Mouse (Mus musculus) layer of hippocampus, adult 2 months (tissue): ENCODE measurements around the gene Ptdss2. TPM values are rescaled to one million over a fixed set of nuclear protein-coding genes. Genes with fewer than 3 reads are reported as not detected.

Source experiments
- DNase-seq, 2 experiments: peaks; one replicate each; pipeline ENCODE4 v3.0.0; 2022; ENCODE audit warnings: low spot score in 2 of 2
- H3K27ac ChIP-seq: fragments of 200-600 bp; 2 replicates; pipeline ENCODE4 v1.8.1; 2022
- H3K4me3 ChIP-seq: fragments of 200-600 bp; 2 replicates; pipeline ENCODE4 v1.8.1; 2022; ENCODE audit warnings: mild to moderate bottlenecking
- CTCF ChIP-seq: fragments of 200-600 bp; conservative IDR thresholded peaks from 2 replicates; pipeline ENCODE4 v1.8.1; 2022; ENCODE audit warnings: antibody characterized with exemption, mild to moderate bottlenecking, moderate library complexity
- total RNA-seq, 2 experiments: library from RNA; stranded (reverse); gene quantifications; 2 replicates each; pipeline ENCODE4 v1.2.3; 2021

Gene Ptdss2
- total RNA-seq, 2 experiments from 2014 or later = 50.8 to 64.4 TPM

- H3K4me3 ChIP-seq = peak overlapping the region; percentile 99
- peak overlapping the region; percentile 91; the same call in 1 of the 2 replicates for H3K27ac ChIP-seq
- no peak for DNase-seq
- no peak for TF ChIP-seq CTCF
Observed at GRCm38 (mm10) chr7:141131904-141132755, 9.9 kb downstream of the Ptdss2 start.

GRCm38 (mm10) chr7:141141326-141141725, 19.1 kb downstream of the Ptdss2 start:
- no peak for DNase-seq
- H3K4me3 ChIP-seq = no peak overlapping the region
- no peak for TF ChIP-seq CTCF
- H3K27ac ChIP-seq = no peak overlapping the region

DNA sequence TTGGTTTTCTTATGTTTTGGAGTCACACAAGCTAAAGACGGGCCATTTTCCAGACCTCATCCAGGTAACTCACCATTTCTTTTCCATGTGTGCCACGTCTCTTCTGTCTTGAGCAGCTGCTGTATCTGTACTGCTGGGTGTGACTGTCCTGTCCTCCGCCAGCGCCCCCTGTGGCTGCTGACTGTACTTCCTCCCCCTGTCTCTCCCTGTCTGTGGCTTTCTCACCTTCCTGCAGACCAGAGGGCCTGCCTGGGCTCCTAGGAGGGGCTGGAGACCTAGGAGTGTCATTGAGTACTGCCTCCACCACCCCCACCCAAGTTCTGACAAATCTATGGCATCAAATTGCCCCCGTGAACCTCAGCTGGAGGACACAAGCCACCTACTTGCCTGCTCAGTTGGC, 20.9 kb downstream of the Ptdss2 start:
- no peak overlapping the region for H3K4me3 ChIP-seq
- H3K27ac ChIP-seq = peak overlapping the region; percentile 9; the same call in 1 of the 2 replicates
- no peak for DNase-seq
- TF ChIP-seq CTCF = peak; percentile 74

- H3K27ac ChIP-seq = no peak overlapping the region
- no peak for TF ChIP-seq CTCF
- no peak overlapping the region for H3K4me3 ChIP-seq
- DNase-seq = no peak
Observed at GRCm38 (mm10) chr7:141143861-141144260, 21.7 kb downstream of the Ptdss2 start.

DNA sequence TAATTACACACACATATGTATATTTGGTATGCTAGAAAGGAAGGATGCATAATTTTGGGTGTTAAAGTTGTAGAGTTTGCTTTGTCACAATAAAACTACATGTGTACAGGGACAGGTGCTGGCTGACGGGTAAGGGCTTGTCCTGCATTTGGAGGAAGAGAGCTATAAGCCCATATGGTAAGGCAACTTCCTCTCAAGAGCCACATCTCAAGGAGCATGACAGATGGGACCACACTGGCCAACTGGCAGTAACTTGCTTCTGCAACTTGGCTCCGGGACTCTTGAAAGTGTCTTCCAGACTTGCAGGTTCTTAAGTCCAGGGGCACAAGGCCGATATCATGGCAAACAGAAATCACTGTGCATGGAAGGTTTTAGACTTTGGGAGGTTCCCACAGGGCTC, 22.5 kb downstream of the Ptdss2 start:
- TF ChIP-seq CTCF = no peak
- no peak overlapping the region for H3K4me3 ChIP-seq

DNA sequence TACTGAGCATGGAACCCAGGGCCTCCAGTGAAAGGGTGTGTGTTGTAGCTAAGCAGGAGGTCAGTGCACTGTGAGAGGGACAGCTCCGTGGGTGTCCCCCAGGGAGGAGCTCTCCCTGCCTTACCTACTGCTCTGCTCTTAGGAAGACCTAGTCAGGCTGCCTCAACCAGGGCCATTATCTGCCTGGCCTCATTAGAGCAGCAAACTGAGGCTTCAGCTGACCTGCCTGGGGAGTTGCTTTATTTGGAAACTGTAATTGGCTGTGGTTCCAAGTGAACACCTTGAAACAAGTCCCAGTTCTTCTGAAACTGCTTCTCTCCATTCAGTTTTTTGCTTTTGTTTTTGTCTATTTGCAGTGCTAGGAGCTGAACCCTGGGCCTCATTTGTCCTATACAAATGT, 23.2 kb downstream of the Ptdss2 start:
- no peak for DNase-seq
- Histone ChIP-seq H3K27ac (peak overlapping the region; percentile 57; the same call in 1 of the 2 replicates), H3K4me3 (no peak overlapping the region)
- TF ChIP-seq CTCF = no peak

More for the DNA sequence above, 22.5 kb downstream of the Ptdss2 start:
- no peak overlapping the region for H3K27ac ChIP-seq
- DNase-seq = no peak

GRCm38 (mm10) chr7:141146043-141146595, 23.9 kb downstream of the Ptdss2 start:
- no peak for TF ChIP-seq CTCF
- Histone ChIP-seq H3K4me3 (no peak overlapping the region), H3K27ac (peak overlapping the region; percentile 57; the same call in 1 of the 2 replicates)
- DNase-seq = no peak

DNA sequence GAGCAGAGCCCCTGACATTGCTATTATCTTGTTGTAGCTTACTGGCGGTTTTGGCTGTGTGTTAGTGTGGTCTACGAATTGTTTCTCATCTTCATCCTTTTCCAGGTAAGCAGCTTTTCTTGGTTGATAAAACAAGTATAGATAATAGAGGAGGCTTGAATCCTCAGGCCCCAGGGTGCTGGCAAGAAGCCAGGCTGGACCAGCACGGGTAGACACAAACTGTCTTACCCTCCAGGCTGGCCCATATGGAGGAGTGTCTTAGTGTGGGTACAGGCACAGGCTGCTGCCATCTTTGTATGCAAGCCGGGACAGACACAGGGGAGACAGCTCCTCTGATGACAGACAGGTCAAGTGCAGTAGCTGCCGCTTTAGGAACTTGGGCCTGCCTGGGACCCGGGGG, 24.9 kb downstream of the Ptdss2 start:
- no peak for TF ChIP-seq CTCF
- no peak for DNase-seq
- H3K27ac ChIP-seq = 0 out of 2 replicates have a peak overlapping the region, but pooled peaks have one; percentile 7
- no peak overlapping the region for H3K4me3 ChIP-seq

DNA sequence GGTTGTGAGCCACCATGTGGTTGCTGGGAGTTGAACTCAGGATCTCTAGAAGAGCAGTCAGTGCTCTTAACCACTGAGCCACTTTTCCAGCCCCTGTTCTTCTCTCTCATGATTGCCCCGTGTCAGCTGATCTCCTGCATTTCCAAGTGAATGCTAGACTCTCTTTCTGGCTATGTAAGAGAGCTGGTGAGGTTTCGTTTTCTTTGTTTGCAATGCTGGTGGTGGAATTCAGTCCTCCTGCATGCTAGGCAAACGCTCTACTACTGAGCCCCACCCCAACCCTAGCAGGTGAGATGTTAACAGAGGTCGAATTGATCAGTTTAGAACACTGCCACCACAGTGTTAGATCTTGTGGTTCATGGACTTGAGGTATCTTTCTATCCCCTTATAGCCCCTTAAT, 26.5 kb downstream of the Ptdss2 start:
- Histone ChIP-seq H3K27ac (no peak overlapping the region), H3K4me3 (no peak overlapping the region)
- no peak for TF ChIP-seq CTCF
- no peak for DNase-seq

- Histone ChIP-seq H3K27ac (no peak overlapping the region), H3K4me3 (no peak overlapping the region)
- no peak for TF ChIP-seq CTCF
- DNase-seq = no peak
Observed at GRCm38 (mm10) chr7:141155362-141155761, 33.2 kb downstream of the Ptdss2 start.

- TF ChIP-seq CTCF = no peak
- Histone ChIP-seq H3K4me3 (no peak overlapping the region), H3K27ac (no peak overlapping the region)
- DNase-seq = peak in 1 of 2 experiments; percentile 9
Observed at GRCm38 (mm10) chr7:141164397-141164796, 42.2 kb downstream of the Ptdss2 start.

GRCm38 (mm10) chr7:141164850-141165249, 42.7 kb downstream of the Ptdss2 start:
- Histone ChIP-seq H3K4me3 (no peak overlapping the region), H3K27ac (no peak overlapping the region)
- peak in 1 of 2 experiments; percentile 8 for DNase-seq
- TF ChIP-seq CTCF = no peak

- Histone ChIP-seq H3K4me3 (peak overlapping the region; percentile 54), H3K27ac (peak overlapping the region; percentile 83)
- no peak for TF ChIP-seq CTCF
- DNase-seq = peak in 1 of 2 experiments; percentile 11
Observed at GRCm38 (mm10) chr7:141167901-141168517, 45.8 kb downstream of the Ptdss2 start.
